Mouse (Mus musculus) heart, postnatal 0 days (tissue): ENCODE measurements at regions not wholly inside any gene's neighbourhood (a gene's known extent, or its start where the extent isn't known, plus 50 kb on each side); places are given as distances from the start of the nearest gene placed in this dataset.

Experiments
- ATAC-seq: fragments of 200-750 bp; cut with Nextera tagmentation; 2 replicates; pipeline ENCODE4 v1.8.0; 2017; ENCODE audit warnings: low read depth, moderate number of reproducible peaks, moderate library complexity; ENCODE audit not compliant: insufficient read depth
- DNase-seq: peaks from one replicate; pipeline ENCODE4 v3.0.0-alpha.2; 2016; ENCODE audit warnings: low spot score
- H3K27ac ChIP-seq: fragments of 300-500 bp; sonication (generic); 2 replicates; pipeline ENCODE4 v1.5.1; 2014; ENCODE audit warnings: low read depth, mild to moderate bottlenecking
- H3K27me3 ChIP-seq: fragments of 300-500 bp; sonication (generic); 2 replicates; pipeline ENCODE4 v1.6.1; 2014; ENCODE audit warnings: low read length, mixed read lengths; ENCODE audit not compliant: control insufficient read depth, insufficient read depth
- H3K36me3 ChIP-seq: fragments of 300-500 bp; sonication (generic); replicated peaks from 2 replicates; pipeline ENCODE4 v1.6.1; 2014; ENCODE audit warnings: low read length, mixed read lengths; ENCODE audit not compliant: control insufficient read depth, insufficient read depth
- H3K4me1 ChIP-seq: fragments of 300-500 bp; sonication (generic); 2 replicates; pipeline ENCODE4 v1.6.1; 2014; ENCODE audit warnings: antibody characterized with exemption; ENCODE audit not compliant: control insufficient read depth, insufficient read depth
- H3K4me2 ChIP-seq: fragments of 300-500 bp; sonication (generic); 2 replicates; pipeline ENCODE4 v1.6.1; 2014; ENCODE audit warnings: low read depth, mild to moderate bottlenecking, low read length, moderate library complexity
- H3K4me3 ChIP-seq: fragments of 300-500 bp; sonication (generic); 2 replicates; pipeline ENCODE4 v1.5.1; 2014; ENCODE audit warnings: low read depth, low read length
- H3K9ac ChIP-seq: fragments of 300-500 bp; sonication (generic); replicated peaks from 2 replicates; pipeline ENCODE4 v1.6.1; 2014; ENCODE audit warnings: low read depth, low read length, mixed read lengths
- H3K9me3 ChIP-seq: fragments of 300-500 bp; sonication (generic); replicated peaks from 2 replicates; pipeline ENCODE4 v1.6.1; 2016; ENCODE audit warnings: low read length; ENCODE audit not compliant: control insufficient read depth
- CTCF ChIP-seq: IDR thresholded peaks from 2 replicates; pipeline ENCODE4 v1.5.1; 2016; ENCODE audit warnings: antibody characterized with exemption, control low read depth, low read depth
- EP300 ChIP-seq: IDR thresholded peaks from 2 replicates; pipeline ENCODE4 v1.6.1; 2016; ENCODE audit warnings: antibody characterized with exemption, low read depth
- WGBS: fragments of 180-500 bp; shearing (Covaris S2); extraction: QIAGEN DNeasy Blood & Tissue Kit; methylation state at CpG from one replicate; pipeline ENCODE4 v1.1.7; 2014; 5-methylcytosine and 5-hydroxymethylcytosine counted together

GRCm38 (mm10) chr1:57100614-57101013 lies 122.2 kb upstream of the Satb2 start:
- DNase-seq, result no peak
- no peak overlapping the region for H3K27ac ChIP-seq
- no peaks in the 10 kb centered on the region for H3K36me3 ChIP-seq
- whole genome bisulfite sequencing, result 77% methylated on average over 2 of the region's 2 CpGs
- H3K27me3 ChIP-seq, result no peaks in the 10 kb centered on the region
- H3K4me3 ChIP-seq, result no peak overlapping the region
- ATAC-seq, result no peak
- no peak for TF ChIP-seq CTCF
- no peak for TF ChIP-seq EP300
- H3K4me2 ChIP-seq, result no peak overlapping the region
- no peaks in the 10 kb centered on the region for H3K9me3 ChIP-seq
- H3K9ac ChIP-seq, result no peak overlapping the region
- H3K4me1 ChIP-seq, result no peaks in the 10 kb centered on the region

GRCm38 (mm10) chr1:57107308-57107707 lies 128.9 kb upstream of the Satb2 start:
- no peaks in the 10 kb centered on the region for H3K9me3 ChIP-seq
- ATAC-seq (no peak), DNase-seq (no peak)
- H3K9ac ChIP-seq, result no peak overlapping the region
- TF ChIP-seq EP300 (no peak), CTCF (no peak)
- no peaks in the 10 kb centered on the region for H3K36me3 ChIP-seq
- H3K27me3 ChIP-seq, result no peaks in the 10 kb centered on the region
- no peak overlapping the region for H3K4me2 ChIP-seq
- WGBS, result 71% methylated on average over 10 of the region's 10 CpGs
- no peak overlapping the region for H3K27ac ChIP-seq
- no peaks in the 10 kb centered on the region for H3K4me1 ChIP-seq
- H3K4me3 ChIP-seq, result no peak overlapping the region

DNA sequence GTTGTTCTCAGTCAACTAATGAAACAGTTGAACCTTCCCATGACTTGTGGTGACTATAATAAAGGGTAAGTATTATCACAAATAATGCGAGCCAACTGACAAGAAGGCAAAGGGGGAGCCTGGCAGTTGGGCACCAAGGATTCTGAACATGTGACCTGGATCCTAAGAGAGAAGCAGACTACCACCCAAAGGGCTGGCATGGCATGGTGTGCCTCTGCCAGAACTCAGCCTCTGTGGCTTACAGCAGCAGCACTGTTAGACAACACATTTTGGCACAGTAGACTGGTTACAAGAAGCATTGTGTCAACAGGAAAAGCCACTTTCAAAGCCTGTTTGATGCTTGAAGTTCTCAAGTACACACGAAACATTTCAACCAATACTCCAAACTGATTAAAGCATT lies 142.2 kb upstream of the Satb2 start:
- WGBS, result 61% methylated on average over 2 of the region's 2 CpGs
- H3K9me3 ChIP-seq, result no peaks in the 10 kb centered on the region
- H3K27me3 ChIP-seq, result no peaks in the 10 kb centered on the region
- no peaks in the 10 kb centered on the region for H3K4me1 ChIP-seq
- H3K4me3 ChIP-seq, result no peak overlapping the region
- H3K36me3 ChIP-seq, result no peaks in the 10 kb centered on the region
- DNase-seq (no peak), ATAC-seq (no peak)
- no peak overlapping the region for H3K4me2 ChIP-seq
- no peak overlapping the region for H3K9ac ChIP-seq
- TF ChIP-seq CTCF, result no peak
- TF ChIP-seq EP300, result no peak
- H3K27ac ChIP-seq, result no peak overlapping the region

DNA sequence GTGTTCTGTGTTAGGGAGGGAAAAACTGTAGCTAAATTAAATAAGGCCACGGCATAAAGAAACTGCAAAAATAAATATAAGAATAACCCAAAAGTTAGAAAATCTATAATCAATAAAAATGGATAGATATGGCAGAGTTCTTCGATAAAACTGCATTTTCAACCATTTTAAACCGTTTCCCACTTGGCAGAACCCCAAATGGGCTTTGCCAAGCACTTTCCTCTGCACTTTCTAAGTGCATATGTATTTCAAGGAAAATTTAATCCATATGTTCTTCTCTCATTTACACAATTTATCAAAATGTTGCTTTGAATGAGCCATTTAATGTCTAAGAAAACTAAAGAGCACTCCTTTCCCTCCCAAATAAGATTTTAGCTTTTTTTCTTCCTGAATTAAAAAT lies 165.7 kb upstream of the Satb2 start:
- no peak overlapping the region for H3K27ac ChIP-seq
- H3K36me3 ChIP-seq, result no peaks in the 10 kb centered on the region
- no peaks in the 10 kb centered on the region for H3K27me3 ChIP-seq
- H3K4me2 ChIP-seq, result no peak overlapping the region
- no peak overlapping the region for H3K9ac ChIP-seq
- no peak overlapping the region for H3K4me3 ChIP-seq
- DNase-seq (no peak), ATAC-seq (no peak)
- no peaks in the 10 kb centered on the region for H3K4me1 ChIP-seq
- no peaks in the 10 kb centered on the region for H3K9me3 ChIP-seq
- TF ChIP-seq EP300, result no peak
- no peak for TF ChIP-seq CTCF
- WGBS, result 70% methylated on average over 3 of the region's 3 CpGs

GRCm38 (mm10) chr1:57155869-57156268 lies 177.4 kb upstream of the Satb2 start:
- ATAC-seq, result no peak
- H3K4me3 ChIP-seq, result no peak overlapping the region
- H3K36me3 ChIP-seq, result no peaks in the 10 kb centered on the region
- H3K27ac ChIP-seq, result no peak overlapping the region
- no peaks in the 10 kb centered on the region for H3K27me3 ChIP-seq
- no peak overlapping the region for H3K9ac ChIP-seq
- H3K4me2 ChIP-seq, result no peak overlapping the region
- H3K9me3 ChIP-seq, result no peaks in the 10 kb centered on the region
- TF ChIP-seq CTCF, result no peak
- TF ChIP-seq EP300, result no peak
- H3K4me1 ChIP-seq, result no peaks in the 10 kb centered on the region
- DNase-seq, result no peak
- 74% methylated on average over 7 of the region's 7 CpGs for WGBS

DNA sequence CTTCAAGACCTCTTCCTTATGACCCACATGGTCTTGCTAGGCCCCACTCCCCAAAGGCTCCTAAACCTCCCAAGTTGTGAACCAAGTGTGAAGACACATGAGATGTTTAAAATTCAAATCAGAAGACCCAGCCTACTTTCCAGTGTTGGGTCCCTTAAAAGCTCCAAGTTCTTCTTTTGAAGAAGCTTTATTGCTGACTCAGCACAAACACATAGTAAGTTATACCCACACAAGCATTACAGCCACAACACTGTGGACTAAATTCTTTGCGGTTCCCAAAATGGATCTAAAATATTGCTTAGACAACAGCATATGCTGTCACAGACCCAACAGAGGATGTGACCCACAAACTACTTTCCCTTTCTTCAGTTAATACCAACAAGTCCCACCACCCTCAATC lies 186.0 kb upstream of the Satb2 start:
- Histone ChIP-seq H3K4me1 (no peaks in the 10 kb centered on the region), H3K9ac (no peak overlapping the region), H3K27me3 (no peaks in the 10 kb centered on the region), H3K36me3 (no peaks in the 10 kb centered on the region), H3K4me3 (no peak overlapping the region), H3K27ac (no peak overlapping the region), H3K4me2 (no peak overlapping the region), H3K9me3 (no peaks in the 10 kb centered on the region)
- ATAC-seq (no peak), DNase-seq (no peak)
- TF ChIP-seq EP300 (no peak), CTCF (no peak)
- 87% methylated on average over 1 of the region's 1 CpGs for WGBS
